Mouse (Mus musculus): ENCODE data around the gene Bhlha9. TPM values are rescaled to one million over a fixed set of nuclear protein-coding genes. Genes with fewer than 3 reads are reported as not detected.

The Bhlha9 gene
- total and polyA plus RNA-seq, 3 experiments: not detected

DNA sequence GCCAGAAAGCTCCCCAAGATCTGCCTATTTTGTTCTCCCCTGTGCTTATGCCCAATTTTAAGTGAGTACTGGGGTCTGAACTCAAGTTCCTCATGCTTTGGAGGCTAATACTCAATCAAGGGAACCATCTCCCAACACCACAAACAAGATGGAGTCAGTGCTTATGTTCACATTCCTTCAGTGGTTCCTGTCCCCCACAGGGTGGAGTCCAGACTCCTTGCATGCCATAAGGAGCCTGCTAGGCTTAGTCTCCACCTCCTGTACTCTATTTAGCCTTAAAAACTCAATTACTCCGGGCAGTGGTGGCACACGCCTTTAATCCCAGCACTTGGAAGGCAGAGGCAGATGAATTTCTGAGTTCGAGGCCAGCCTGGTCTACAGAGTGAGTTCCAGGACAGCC, 47.4 kb upstream of the Bhlha9 start:
- in situ Hi-C loops (cut with MboI; ENCODE audit: low pct_ligation_motif_present, low pct_unique_long_range_greater_than_20kb, low sequenced_read_pairs): no loop called here
- Histone ChIP-seq H3K4me1 (ENCODE audit: control insufficient read depth in 1 of 2, insufficient read depth in 2 of 2) (no peaks in the 10 kb centered on the region), H3K9ac (ENCODE audit: insufficient read depth, low read depth) (no peak overlapping the region), H3K27me3 (replicated peaks) (peaks cover 46% of the 10 kb centered on the region), H3K36me3 (replicated peaks in 1 of 2; ENCODE audit: control insufficient read depth in 1 of 2, insufficient read depth in 1 of 2, low read length in 1 of 2) (no peaks in the 10 kb centered on the region), H3K9me3 (replicated peaks; ENCODE audit: low read length) (peaks cover 15% of the 10 kb centered on the region), H3K27ac (ENCODE audit: insufficient read depth, low read depth) (no peak overlapping the region), H3K79me2 (replicated peaks; ENCODE audit: control insufficient read depth, extremely low read depth, insufficient read depth, poor library complexity, severe bottlenecking) (no peaks in the 10 kb centered on the region), H3K4me2 (ENCODE audit: insufficient read depth, low read depth, poor library complexity, severe bottlenecking) (no peak overlapping the region), H3K4me3 (replicated peaks in 1 of 3; ENCODE audit: low read depth in 2 of 3, low read length in 2 of 3, poor library complexity in 1 of 3) (no peak overlapping the region)
- TF ChIP-seq SIN3A (IDR thresholded peaks at IDR 0.05; ENCODE audit: low read length): no peak
- no peak for TF ChIP-seq ZKSCAN1 (IDR thresholded peaks at IDR 0.05; ENCODE audit: borderline replicate concordance, low read depth, low read length)
- TF ChIP-seq MYC (IDR thresholded peaks at IDR 0.05; ENCODE audit: low read depth, low read length): no peak
- no peak for TF ChIP-seq POLR2A (IDR thresholded peaks at IDR 0.05; ENCODE audit: low read depth, low read length)
- no peak for TF ChIP-seq CHD1 (IDR thresholded peaks at IDR 0.05; ENCODE audit: low read depth, low read length)
- no peak for TF ChIP-seq RAD21 (IDR thresholded peaks at IDR 0.05; ENCODE audit: low read depth, low read length)
- TF ChIP-seq JUN (IDR thresholded peaks at IDR 0.05; ENCODE audit: insufficient read depth, low read depth, low read length): no peak
- no peak for TF ChIP-seq UBTF (IDR thresholded peaks at IDR 0.05; ENCODE audit: low read depth, low read length)
- TF ChIP-seq MAFK (IDR thresholded peaks at IDR 0.05; ENCODE audit: insufficient replicate concordance, low read length): no peak
- no peak for TF ChIP-seq GABPA (IDR thresholded peaks at IDR 0.05; ENCODE audit: insufficient replicate concordance, low read depth, low read length)
- no peak for TF ChIP-seq ZMIZ1 (IDR thresholded peaks at IDR 0.05; ENCODE audit: low read depth, low read length)
- TF ChIP-seq CHD2 (IDR thresholded peaks at IDR 0.05; ENCODE audit: low read length): no peak
- DNase-seq (ENCODE audit: extremely low read depth): no peak
- dilution Hi-C loops (cut with MboI; ENCODE audit: extremely low pct_ligation_motif_present, extremely low pct_unique_long_range_greater_than_20kb, low sequenced_read_pairs): no loop called here

DNA sequence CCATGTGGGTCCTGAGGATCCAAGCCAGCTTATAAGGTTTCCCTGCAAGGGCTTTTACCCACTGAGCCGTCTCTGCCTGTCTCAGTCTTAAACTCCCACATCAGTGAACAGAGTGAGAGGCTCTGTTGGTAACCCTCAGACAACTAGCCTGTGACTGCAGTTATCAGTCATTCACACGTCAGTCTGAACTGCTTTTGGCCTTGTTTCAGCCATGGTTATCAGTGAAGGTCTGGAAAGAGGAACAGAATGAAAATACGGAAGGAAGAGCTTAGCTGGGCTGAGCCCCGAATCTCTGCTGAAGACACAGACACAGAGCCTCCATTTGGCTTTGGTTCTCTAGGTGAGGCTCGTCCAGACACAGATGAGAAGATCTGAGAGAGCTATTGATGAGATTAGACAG, 43.7 kb upstream of the Bhlha9 start:
- peaks cover 4% of the 10 kb centered on the region for H3K9me3 ChIP-seq (replicated peaks; ENCODE audit: low read length)
- no peak overlapping the region for H3K4me3 ChIP-seq (replicated peaks in 1 of 3; ENCODE audit: low read depth in 2 of 3, low read length in 2 of 3, poor library complexity in 1 of 3)
- no peak overlapping the region for H3K27ac ChIP-seq (ENCODE audit: insufficient read depth, low read depth)
- in situ Hi-C loops (cut with MboI; ENCODE audit: low pct_ligation_motif_present, low pct_unique_long_range_greater_than_20kb, low sequenced_read_pairs): no loop called here
- dilution Hi-C loops (cut with MboI; ENCODE audit: extremely low pct_ligation_motif_present, extremely low pct_unique_long_range_greater_than_20kb, low sequenced_read_pairs): no loop called here
- H3K4me1 ChIP-seq (ENCODE audit: control insufficient read depth in 1 of 2, insufficient read depth in 2 of 2): no peaks in the 10 kb centered on the region
- no peak for TF ChIP-seq MAFK (IDR thresholded peaks at IDR 0.05; ENCODE audit: insufficient replicate concordance, low read length)
- no peak for TF ChIP-seq ZC3H11A (IDR thresholded peaks at IDR 0.05; ENCODE audit: low read depth, low read length)
- no peak for TF ChIP-seq ELF1 (IDR thresholded peaks at IDR 0.05; ENCODE audit: low read depth, low read length)
- TF ChIP-seq RCOR1 (conservative IDR thresholded peaks at IDR 0.05; ENCODE audit: low read depth, low read length): no peak
- TF ChIP-seq ETS1 (conservative IDR thresholded peaks at IDR 0.05; ENCODE audit: low read depth, low read length): no peak
- no peak for TF ChIP-seq MYC (IDR thresholded peaks at IDR 0.05; ENCODE audit: low read depth, low read length)
- no peak for TF ChIP-seq EP300 (IDR thresholded peaks at IDR 0.05; ENCODE audit: low read length)
- TF ChIP-seq JUN (IDR thresholded peaks at IDR 0.05; ENCODE audit: insufficient read depth, low read depth, low read length): no peak
- no peak for TF ChIP-seq PAX5 (IDR thresholded peaks at IDR 0.05; ENCODE audit: low read length)
- no peak for TF ChIP-seq POLR2A (IDR thresholded peaks at IDR 0.05; ENCODE audit: low read depth, low read length)
- TF ChIP-seq POLR2AphosphoS2 (IDR thresholded peaks at IDR 0.05; ENCODE audit: low read depth, low read length): no peak
- TF ChIP-seq JUND (conservative IDR thresholded peaks at IDR 0.05; ENCODE audit: low read depth, low read length): no peak
- no peak for TF ChIP-seq CTCF (conservative IDR thresholded peaks at IDR 0.05 in 1 of 2, IDR thresholded peaks at IDR 0.05 in 1 of 2; ENCODE audit: low read depth in 2 of 2, low read length in 2 of 2)
- TF ChIP-seq KAT2A (IDR thresholded peaks at IDR 0.05; ENCODE audit: insufficient replicate concordance, low read length): no peak
- TF ChIP-seq MEF2A (IDR thresholded peaks at IDR 0.05; ENCODE audit: borderline replicate concordance, low read depth, low read length): no peak
- TF ChIP-seq IRF4 (IDR thresholded peaks at IDR 0.05; ENCODE audit: low read depth, low read length): no peak
- no peaks in the 10 kb centered on the region for H3K36me3 ChIP-seq (replicated peaks in 1 of 2; ENCODE audit: control insufficient read depth in 1 of 2, insufficient read depth in 1 of 2, low read length in 1 of 2)
- no peak overlapping the region for H3K4me2 ChIP-seq (ENCODE audit: insufficient read depth, low read depth, poor library complexity, severe bottlenecking)
- H3K9ac ChIP-seq (ENCODE audit: insufficient read depth, low read depth): no peak overlapping the region
- H3K79me2 ChIP-seq (replicated peaks; ENCODE audit: control insufficient read depth, extremely low read depth, insufficient read depth, poor library complexity, severe bottlenecking): no peaks in the 10 kb centered on the region
- DNase-seq (ENCODE audit: extremely low read depth): no peak
- peaks cover 14% of the 10 kb centered on the region for H3K27me3 ChIP-seq (replicated peaks)

All from CH12.LX (cell line).